Mouse (Mus musculus) gastrocnemius, postnatal 4 days (tissue): ENCODE data around the gene Hist2h4. TPM values are rescaled to one million over a fixed set of nuclear protein-coding genes. Genes with fewer than 3 reads are reported as not detected.

Experiments used
- DNase-seq, 2 experiments: peaks; one replicate each; pipeline ENCODE4 v3.0.0; 2021 to 2022; ENCODE audit warnings: low spot score in 2 of 2, mixed read lengths in 2 of 2
- total RNA-seq, 2 experiments: library from RNA; stranded (reverse); gene quantifications; 2 replicates each; pipeline ENCODE4 v1.2.3; 2021

Gene Hist2h4
- total RNA-seq, 2 experiments from 2014 or later = 74.6 to 96.7 TPM

GRCm38 (mm10) chr3:96269511-96270474, 6.7 kb upstream of the Hist2h4 start, which contains the start of gene Hist2h2bb:
Gene Hist2h2bb (plus strand): TSS chr3:96269752.
- DNase-seq = peak; percentile 47 to 82

DNA sequence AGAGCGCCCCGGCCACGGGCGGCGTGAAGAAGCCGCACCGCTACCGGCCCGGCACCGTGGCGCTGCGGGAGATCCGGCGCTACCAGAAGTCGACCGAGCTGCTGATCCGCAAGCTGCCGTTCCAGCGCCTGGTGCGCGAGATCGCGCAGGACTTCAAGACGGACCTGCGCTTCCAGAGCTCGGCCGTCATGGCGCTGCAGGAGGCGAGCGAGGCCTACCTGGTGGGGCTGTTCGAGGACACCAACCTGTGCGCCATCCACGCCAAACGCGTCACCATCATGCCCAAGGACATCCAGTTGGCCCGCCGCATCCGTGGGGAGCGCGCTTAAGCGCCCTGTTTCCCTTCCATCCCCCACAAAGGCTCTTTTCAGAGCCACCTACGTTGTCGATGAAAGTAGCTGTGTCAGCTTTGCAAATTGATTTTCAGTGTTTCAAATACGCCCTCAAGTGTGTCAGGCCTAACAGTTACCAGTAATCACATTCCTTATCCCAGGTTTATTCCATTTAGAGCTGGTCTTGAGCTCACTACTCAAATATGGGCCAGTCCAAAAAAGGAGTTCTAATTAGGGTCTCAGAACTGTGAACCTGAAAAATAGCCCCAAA, 5.8 kb upstream of the Hist2h4 start:
- peak in 1 of 2 experiments; percentile 15 for DNase-seq

- DNase-seq = peak; percentile 58 to 78
Observed at GRCm38 (mm10) chr3:96268051-96268775, 5.1 kb upstream of the Hist2h4 start, which contains the start of gene Hist2h3b. Gene Hist2h3b (plus strand): TSS chr3:96268654.

DNA sequence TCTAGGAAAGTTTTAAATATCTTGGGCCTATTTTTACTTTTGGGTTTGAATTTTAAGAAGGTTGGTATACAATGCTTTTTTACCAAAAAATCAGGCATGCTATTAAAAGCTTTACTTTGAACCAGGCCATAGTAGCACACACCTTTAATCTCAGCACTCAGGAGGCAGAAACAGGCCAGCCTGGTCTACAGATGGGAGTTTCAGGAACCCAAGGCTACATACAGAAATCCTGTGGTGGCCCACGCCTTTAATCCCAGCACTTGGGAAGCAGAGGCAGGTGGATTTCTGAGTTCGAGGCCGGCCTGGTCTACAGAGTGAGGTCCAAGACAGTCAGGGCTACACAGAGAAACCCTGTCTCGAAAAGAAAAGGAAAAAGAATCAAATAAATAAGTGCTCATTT, 4.4 kb upstream of the Hist2h4 start:
- DNase-seq = no peak

DNA sequence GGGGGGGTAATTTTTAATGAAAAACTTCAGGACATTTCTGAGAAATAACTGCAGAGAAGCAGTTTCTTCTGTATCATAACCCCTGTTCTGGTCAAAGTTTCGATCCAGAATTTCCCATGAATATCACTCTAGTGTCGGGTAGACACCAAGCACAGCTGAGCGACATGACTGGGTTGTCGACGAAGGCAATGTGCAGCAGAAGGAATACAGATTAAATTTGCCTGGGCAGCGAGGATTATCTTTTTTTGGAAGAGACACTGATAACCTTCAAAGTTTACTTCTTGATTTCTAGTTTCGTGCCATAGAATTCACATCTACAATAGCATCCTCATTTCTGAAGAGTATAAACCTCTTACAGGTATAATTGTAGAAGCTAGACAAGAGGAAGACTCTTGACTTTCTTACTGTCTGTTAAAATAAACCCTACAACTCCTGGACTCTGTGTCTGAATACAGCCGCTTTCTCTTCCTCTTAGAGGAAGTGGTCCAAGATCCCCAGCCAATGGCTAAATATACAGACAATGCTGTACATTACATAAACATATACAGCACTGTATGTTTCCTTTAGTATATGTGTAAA, 3.1 kb upstream of the Hist2h4 start:
- DNase-seq = no peak

DNA sequence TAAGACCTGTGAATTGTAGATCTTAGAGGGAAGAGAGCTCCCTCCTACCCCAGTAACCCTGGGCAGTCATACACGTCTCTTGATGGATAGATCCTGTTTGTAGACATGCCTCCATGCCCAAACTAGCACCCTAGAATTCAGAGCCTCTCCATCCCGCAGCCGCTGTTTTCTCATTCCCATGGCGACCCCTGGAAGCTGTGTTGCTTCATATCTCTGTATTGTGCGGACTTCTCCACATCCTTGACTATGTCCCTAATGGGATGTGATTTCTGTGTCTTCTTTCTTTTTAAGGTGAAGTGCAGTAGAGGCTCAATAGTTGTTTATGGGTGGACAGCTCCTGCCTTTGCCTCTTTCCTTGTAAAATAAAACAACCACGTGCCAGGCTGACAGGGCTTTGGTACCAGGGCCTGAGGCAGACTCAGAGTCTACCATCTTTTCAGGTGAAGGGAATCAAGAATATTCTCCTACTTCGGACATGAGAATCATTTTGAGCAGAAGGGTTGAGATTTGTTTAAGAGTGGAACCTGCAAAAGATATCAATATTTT, 1.4 kb upstream of the Hist2h4 start:
- DNase-seq = no peak

DNA sequence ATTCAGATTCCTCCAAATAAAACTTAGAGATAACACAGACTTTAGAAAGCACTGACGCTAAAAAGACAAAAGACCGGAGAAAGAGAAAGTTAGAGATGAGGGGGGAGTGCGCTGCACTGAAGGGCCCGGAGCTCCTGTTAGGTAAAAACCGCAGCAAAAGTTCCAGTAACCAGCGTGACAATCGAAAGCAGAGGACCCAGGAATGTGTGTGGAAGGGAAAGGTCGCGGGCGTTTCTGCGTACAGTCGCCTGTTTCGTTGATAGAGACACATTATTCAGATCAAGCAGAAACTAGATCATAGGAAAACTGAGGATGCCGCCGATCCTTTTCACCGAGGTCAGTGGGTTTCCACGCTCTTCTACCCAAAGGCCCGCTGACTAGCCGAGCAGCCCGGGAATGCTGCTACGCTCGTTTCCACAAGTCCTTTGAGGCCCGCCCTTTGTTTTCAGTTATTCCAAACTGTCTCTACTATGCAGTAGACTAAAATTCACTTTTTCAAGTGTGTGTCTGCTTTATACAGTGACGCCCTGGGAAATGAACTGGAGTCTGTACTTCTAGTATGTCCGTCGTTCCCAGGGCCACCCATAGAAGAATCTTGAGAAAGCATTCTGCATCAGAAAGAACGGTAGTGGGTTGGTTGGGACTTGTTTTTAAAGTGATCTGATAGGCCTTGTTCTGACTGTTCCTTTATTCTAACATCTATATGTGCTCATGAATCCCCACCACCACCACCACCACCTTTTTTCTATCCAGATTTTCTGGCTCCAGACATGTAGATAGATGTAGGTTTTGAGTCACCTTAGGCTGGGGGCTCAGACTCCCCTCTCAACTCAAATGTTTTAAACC, 670 bp upstream of the Hist2h4 start:
- peak in 1 of 2 experiments; percentile 47 for DNase-seq

- DNase-seq = peak; percentile 49 to 82
Observed at GRCm38 (mm10) chr3:96262216-96262875, 765 bp downstream of the Hist2h4 start.

GRCm38 (mm10) chr3:96261623-96262022, 1.5 kb downstream of the Hist2h4 start:
- no peak for DNase-seq

DNA sequence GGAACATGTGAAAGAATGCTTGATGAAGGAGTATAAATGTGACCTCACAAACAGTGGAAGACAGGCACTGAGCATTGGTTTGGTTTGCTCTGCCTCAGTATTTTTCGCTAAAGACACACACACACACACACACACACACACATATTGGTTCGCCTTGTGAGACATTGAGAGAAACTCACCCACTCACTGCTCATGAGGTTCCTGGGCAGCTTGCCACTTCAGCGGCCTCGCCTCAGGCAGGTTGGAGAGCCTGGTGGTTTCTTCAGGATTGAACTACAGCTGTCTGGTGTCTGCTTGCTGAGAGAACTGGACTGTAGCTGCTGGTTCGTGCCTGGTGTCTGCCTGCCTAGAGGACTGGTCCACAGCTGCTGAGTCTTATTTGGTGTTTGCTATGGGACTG, 2.9 kb downstream of the Hist2h4 start:
- no peak for DNase-seq

- no peak for DNase-seq
Observed at GRCm38 (mm10) chr3:96257190-96257589, 5.9 kb downstream of the Hist2h4 start.

GRCm38 (mm10) chr3:96255926-96256593, 7.1 kb downstream of the Hist2h4 start:
- no peak for DNase-seq

DNA sequence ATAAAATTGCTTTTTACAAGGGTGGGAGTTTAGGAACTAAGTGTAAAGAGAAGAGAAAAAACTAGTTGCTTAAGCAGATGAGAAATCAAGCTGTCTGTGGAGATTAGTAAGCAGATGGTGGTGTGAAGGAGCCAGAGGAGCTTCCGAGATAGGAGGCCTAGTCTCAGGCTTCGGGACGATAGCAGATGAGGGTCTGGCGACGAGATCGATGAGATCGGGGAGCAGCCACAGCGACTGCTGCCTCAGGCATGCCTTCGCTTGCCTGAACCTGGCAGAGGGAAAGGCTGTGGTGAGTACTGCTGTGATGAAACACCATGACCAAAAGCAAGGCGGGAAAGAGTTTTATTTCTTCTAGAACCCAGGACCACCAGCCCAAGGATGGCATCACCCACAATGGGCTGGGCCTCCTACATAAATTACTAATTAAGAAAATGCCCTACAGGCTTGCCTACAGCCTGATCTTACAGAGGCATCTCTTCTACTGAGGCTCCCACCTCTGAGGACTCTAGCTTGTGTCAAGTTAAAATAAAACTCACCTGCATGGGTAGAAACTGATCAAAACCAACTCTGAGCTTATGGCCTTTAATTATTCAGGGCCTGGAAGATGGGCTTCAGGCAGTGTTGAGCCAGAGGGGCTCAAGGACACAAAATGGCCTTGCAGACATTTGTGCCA, 8.3 kb downstream of the Hist2h4 start:
- no peak for DNase-seq

- no peak for DNase-seq
Observed at GRCm38 (mm10) chr3:96251787-96252186, 11.3 kb downstream of the Hist2h4 start.

DNA sequence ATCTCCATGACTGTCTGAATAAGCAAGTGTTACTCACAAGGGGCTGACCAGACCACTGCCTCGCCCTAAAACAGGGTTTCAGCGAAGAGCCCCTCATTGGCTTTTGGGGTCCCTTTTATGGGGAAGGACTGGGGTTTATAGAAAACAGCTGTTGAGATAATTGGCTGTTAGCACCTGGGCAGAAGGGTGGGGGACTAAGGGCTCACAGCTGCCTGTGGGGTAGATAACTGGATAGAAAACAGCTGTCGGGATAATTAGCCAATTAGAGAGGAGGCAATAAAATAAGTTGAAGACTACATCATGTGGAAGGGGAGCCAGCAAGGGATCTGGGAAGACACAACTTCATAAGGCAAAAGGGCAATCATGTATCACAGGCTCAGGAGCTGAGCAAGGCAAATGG, 12.2 kb downstream of the Hist2h4 start:
- DNase-seq = no peak

DNA sequence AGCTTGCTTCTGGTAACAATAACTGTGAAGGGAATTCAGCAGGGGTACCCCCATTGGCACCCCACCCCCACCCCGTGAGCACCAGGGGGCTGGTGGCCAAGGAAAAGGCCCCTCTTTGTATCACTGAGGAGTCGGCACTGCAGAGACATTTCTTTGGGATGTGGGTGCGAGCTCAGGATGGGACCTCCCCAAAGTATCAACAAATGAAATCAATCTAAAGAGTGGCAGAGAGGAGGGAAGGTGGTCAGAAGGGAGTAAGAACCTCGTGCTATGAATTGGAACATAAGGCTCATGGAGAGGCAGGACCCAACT, 14.1 kb downstream of the Hist2h4 start:
- DNase-seq = no peak

- DNase-seq = no peak
Observed at GRCm38 (mm10) chr3:96248141-96249033, 14.7 kb downstream of the Hist2h4 start.
